Mouse (Mus musculus): ENCODE data around the gene Picalm. TPM values are rescaled to one million over a fixed set of nuclear protein-coding genes. Genes with fewer than 3 reads are reported as not detected.
"Not testable (repeated sequence)": the region's sequence is repeated elsewhere in the genome, so short reads cannot be mapped to it uniquely, and the experiment has no call there.

Picalm gene
- polyA plus RNA-seq, 1 experiment from 2014 or later: 65.9 TPM

DNA sequence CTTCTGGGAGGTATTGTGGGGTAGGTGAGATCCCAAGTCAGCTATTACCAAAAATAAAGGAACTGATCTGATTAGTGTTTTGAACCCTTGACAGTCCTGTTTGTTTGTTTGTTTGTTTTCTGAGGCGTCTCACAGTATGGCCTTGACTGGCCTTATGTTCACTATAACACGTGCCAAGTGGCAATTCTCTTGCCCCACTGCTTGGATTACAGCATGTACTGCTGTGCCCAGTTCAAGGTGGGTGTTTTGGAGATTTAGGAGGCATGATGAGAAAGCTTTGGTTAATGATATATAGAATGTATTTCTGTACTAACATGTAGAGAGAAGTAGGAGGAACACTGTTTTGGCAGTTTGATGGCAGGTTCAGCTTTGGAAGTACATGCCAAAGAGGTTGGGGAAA lies 28.0 kb downstream of the Picalm start:
- DNase-seq (ENCODE audit: low spot score): no peak
- peaks cover 9% of the 10 kb centered on the region; the same call in 1 of the 2 replicates for H3K36me3 ChIP-seq (ENCODE audit: control insufficient read depth, insufficient read depth, low read length)
- no peaks in the 10 kb centered on the region for H3K27me3 ChIP-seq (replicated peaks; ENCODE audit: control insufficient read depth, insufficient read depth, low read length)
- ATAC-seq (replicated peaks; ENCODE audit: low FRiP score): 0 out of 2 replicates have a peak, but pooled peaks have one; percentile 34
- H3K27ac ChIP-seq (ENCODE audit: low read depth, low read length): no peak overlapping the region
- H3K9me3 ChIP-seq (ENCODE audit: control insufficient read depth, low read length): no peaks in the 10 kb centered on the region
- no peak overlapping the region for H3K4me2 ChIP-seq
- no peaks in the 10 kb centered on the region for H3K4me1 ChIP-seq (replicated peaks; ENCODE audit: control insufficient read depth, insufficient read depth, low read length)
- H3K4me3 ChIP-seq (ENCODE audit: low read depth, low read length): no peak overlapping the region
- H3K9ac ChIP-seq (ENCODE audit: low read depth, low read length): no peak overlapping the region
- WGBS: 90% methylated on average over 2 of the region's 2 CpGs

DNA sequence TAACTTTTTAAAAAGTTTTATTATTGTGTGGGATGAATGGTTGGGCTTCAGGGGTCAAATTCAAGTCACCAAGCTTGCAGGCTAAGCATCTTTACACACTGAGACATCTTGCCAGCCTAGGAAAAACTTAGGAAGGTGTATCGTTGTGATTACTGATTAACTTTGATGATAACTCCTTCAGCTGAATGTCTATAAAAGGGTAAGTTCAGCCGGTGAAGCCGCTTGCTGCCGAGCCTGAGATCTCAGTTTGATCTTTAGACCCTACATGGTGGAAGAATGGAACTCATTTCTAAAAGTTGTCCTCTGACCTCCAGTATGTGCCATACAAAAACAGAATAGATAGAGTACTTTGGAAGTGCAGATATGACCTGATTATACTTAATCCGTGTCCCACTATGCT lies 30.6 kb downstream of the Picalm start:
- H3K4me2 ChIP-seq: no peak overlapping the region
- H3K27ac ChIP-seq (ENCODE audit: low read depth, low read length): no peak overlapping the region
- no peak for ATAC-seq (replicated peaks; ENCODE audit: low FRiP score)
- peaks cover 9% of the 10 kb centered on the region; the same call in 1 of the 2 replicates for H3K36me3 ChIP-seq (ENCODE audit: control insufficient read depth, insufficient read depth, low read length)
- no peak overlapping the region for H3K4me3 ChIP-seq (ENCODE audit: low read depth, low read length)
- H3K9me3 ChIP-seq (ENCODE audit: control insufficient read depth, low read length): no peaks in the 10 kb centered on the region
- DNase-seq (ENCODE audit: low spot score): no peak
- WGBS: 84% methylated on average over 5 of the region's 5 CpGs
- H3K4me1 ChIP-seq (replicated peaks; ENCODE audit: control insufficient read depth, insufficient read depth, low read length): peaks cover 2% of the 10 kb centered on the region; the same call in 1 of the 2 replicates
- no peaks in the 10 kb centered on the region for H3K27me3 ChIP-seq (replicated peaks; ENCODE audit: control insufficient read depth, insufficient read depth, low read length)
- no peak overlapping the region for H3K9ac ChIP-seq (ENCODE audit: low read depth, low read length)

DNA sequence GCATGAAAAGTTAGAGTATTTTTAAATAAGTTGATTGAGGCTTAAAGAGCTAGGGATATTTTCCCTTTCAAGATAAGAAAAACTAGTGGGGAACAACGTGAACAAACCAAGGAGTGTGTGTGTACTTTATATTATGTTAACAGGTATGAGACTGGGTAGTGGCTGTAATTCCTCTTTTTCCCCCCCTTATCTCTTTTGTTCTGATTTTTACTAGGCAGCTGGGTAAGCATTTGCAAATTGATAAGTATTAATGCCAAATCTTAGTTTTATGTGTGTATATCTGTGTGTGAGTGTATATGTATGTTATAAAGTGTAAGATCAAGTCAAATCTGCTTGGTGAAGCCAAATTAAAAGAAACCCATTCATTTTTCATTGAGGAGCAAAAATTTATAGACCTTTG lies 34.3 kb downstream of the Picalm start:
- no peak overlapping the region for H3K27ac ChIP-seq (ENCODE audit: low read depth, low read length)
- H3K4me3 ChIP-seq (ENCODE audit: low read depth, low read length): no peak overlapping the region
- H3K4me2 ChIP-seq: no peak overlapping the region
- H3K9me3 ChIP-seq (ENCODE audit: control insufficient read depth, low read length): no peaks in the 10 kb centered on the region
- no peak for ATAC-seq (replicated peaks; ENCODE audit: low FRiP score)
- no peak for DNase-seq (ENCODE audit: low spot score)
- H3K4me1 ChIP-seq (replicated peaks; ENCODE audit: control insufficient read depth, insufficient read depth, low read length): peaks cover 2% of the 10 kb centered on the region; the same call in 1 of the 2 replicates
- no peaks in the 10 kb centered on the region for H3K27me3 ChIP-seq (replicated peaks; ENCODE audit: control insufficient read depth, insufficient read depth, low read length)
- H3K9ac ChIP-seq (ENCODE audit: low read depth, low read length): no peak overlapping the region
- H3K36me3 ChIP-seq (ENCODE audit: control insufficient read depth, insufficient read depth, low read length): peaks cover 19% of the 10 kb centered on the region
- WGBS: 50% methylated on average over 1 of the region's 1 CpGs

GRCm38 (mm10) chr7:90165970-90166369 lies 36.0 kb downstream of the Picalm start:
- Histone ChIP-seq H3K27ac (ENCODE audit: low read depth, low read length) (no peak overlapping the region), H3K36me3 (ENCODE audit: control insufficient read depth, insufficient read depth, low read length) (peaks cover 19% of the 10 kb centered on the region), H3K4me2 (no peak overlapping the region), H3K4me3 (ENCODE audit: low read depth, low read length) (no peak overlapping the region), H3K9me3 (ENCODE audit: control insufficient read depth, low read length) (no peaks in the 10 kb centered on the region), H3K4me1 (replicated peaks; ENCODE audit: control insufficient read depth, insufficient read depth, low read length) (peaks cover 2% of the 10 kb centered on the region; the same call in 1 of the 2 replicates), H3K27me3 (replicated peaks; ENCODE audit: control insufficient read depth, insufficient read depth, low read length) (no peaks in the 10 kb centered on the region), H3K9ac (ENCODE audit: low read depth, low read length) (no peak overlapping the region)
- 47% methylated on average over 1 of the region's 1 CpGs for WGBS
- ATAC-seq (replicated peaks; ENCODE audit: low FRiP score) (peak; percentile 64), DNase-seq (ENCODE audit: low spot score) (no peak)

DNA sequence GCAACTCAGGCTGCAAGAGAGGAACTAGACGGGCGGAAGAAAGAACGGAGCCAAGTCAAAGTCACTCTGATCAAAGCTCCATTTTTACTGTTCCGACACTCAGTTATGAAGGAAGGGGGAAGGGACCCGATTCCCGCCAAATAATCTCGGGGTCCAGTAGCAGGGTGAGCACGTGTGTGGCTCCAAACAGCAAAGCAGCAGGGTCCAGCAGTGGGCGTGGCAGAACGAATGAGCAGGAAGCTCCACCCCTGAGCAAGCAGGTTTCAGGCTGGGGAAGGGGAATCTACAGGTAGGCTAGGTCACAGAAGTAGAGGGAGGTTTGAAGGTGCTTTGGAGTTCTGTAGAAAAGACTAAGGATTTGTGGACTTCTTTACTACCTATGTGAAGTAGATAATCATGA lies 37.8 kb downstream of the Picalm start:
- H3K27me3 ChIP-seq (replicated peaks; ENCODE audit: control insufficient read depth, insufficient read depth, low read length); H3K4me3 ChIP-seq (ENCODE audit: low read depth, low read length); DNase-seq (ENCODE audit: low spot score); H3K9me3 ChIP-seq (ENCODE audit: control insufficient read depth, low read length); H3K27ac ChIP-seq (ENCODE audit: low read depth, low read length); H3K4me1 ChIP-seq (replicated peaks; ENCODE audit: control insufficient read depth, insufficient read depth, low read length); H3K4me2 ChIP-seq; ATAC-seq (replicated peaks; ENCODE audit: low FRiP score); H3K9ac ChIP-seq (ENCODE audit: low read depth, low read length): not testable (repeated sequence)
- WGBS: 75% methylated on average over 10 of the region's 10 CpGs
- H3K36me3 ChIP-seq (ENCODE audit: control insufficient read depth, insufficient read depth, low read length): peaks cover 12% of the 10 kb centered on the region

DNA sequence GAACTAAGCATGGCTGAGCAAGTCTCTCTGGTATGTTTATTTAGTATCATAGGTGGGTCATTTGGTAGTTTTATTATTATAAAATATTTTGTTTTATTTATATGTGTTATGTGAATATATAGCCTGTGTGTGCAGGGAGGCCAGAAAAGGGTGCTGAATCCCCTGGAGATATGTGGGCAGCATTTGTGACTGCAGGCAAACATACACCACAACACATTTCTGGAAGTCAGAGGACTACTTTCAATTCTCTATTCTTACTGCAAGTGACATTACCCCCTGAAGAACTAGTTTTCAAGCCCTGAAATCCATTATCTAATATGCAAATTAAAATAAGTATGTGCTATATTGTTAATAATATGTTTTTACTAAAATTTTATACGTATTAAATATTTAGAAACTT lies 43.8 kb downstream of the Picalm start:
- 96% methylated on average over 1 of the region's 1 CpGs for WGBS
- no peak for ATAC-seq (replicated peaks; ENCODE audit: low FRiP score)
- Histone ChIP-seq H3K4me3 (ENCODE audit: low read depth, low read length) (no peak overlapping the region), H3K4me1 (replicated peaks; ENCODE audit: control insufficient read depth, insufficient read depth, low read length) (no peaks in the 10 kb centered on the region), H3K27me3 (replicated peaks; ENCODE audit: control insufficient read depth, insufficient read depth, low read length) (no peaks in the 10 kb centered on the region), H3K36me3 (ENCODE audit: control insufficient read depth, insufficient read depth, low read length) (peaks cover 24% of the 10 kb centered on the region), H3K9ac (ENCODE audit: low read depth, low read length) (no peak overlapping the region), H3K9me3 (ENCODE audit: control insufficient read depth, low read length) (no peaks in the 10 kb centered on the region), H3K4me2 (no peak overlapping the region), H3K27ac (ENCODE audit: low read depth, low read length) (no peak overlapping the region)
- no peak for DNase-seq (ENCODE audit: low spot score)

- H3K4me2 ChIP-seq: no peak overlapping the region
- H3K4me1 ChIP-seq (replicated peaks; ENCODE audit: control insufficient read depth, insufficient read depth, low read length): no peaks in the 10 kb centered on the region
- 93% methylated on average over 2 of the region's 2 CpGs for WGBS
- H3K36me3 ChIP-seq (ENCODE audit: control insufficient read depth, insufficient read depth, low read length): peaks cover 25% of the 10 kb centered on the region
- no peaks in the 10 kb centered on the region for H3K9me3 ChIP-seq (ENCODE audit: control insufficient read depth, low read length)
- no peak for DNase-seq (ENCODE audit: low spot score)
- no peak overlapping the region for H3K9ac ChIP-seq (ENCODE audit: low read depth, low read length)
- no peak for ATAC-seq (replicated peaks; ENCODE audit: low FRiP score)
- H3K4me3 ChIP-seq (ENCODE audit: low read depth, low read length): no peak overlapping the region
- no peak overlapping the region for H3K27ac ChIP-seq (ENCODE audit: low read depth, low read length)
- H3K27me3 ChIP-seq (replicated peaks; ENCODE audit: control insufficient read depth, insufficient read depth, low read length): no peaks in the 10 kb centered on the region
Measured at GRCm38 (mm10) chr7:90175576-90175975, 45.6 kb downstream of the Picalm start.

GRCm38 (mm10) chr7:90180635-90181034 lies 50.6 kb downstream of the Picalm start:
- Histone ChIP-seq H3K4me3 (ENCODE audit: low read depth, low read length) (no peak overlapping the region), H3K27ac (ENCODE audit: low read depth, low read length) (no peak overlapping the region), H3K27me3 (replicated peaks; ENCODE audit: control insufficient read depth, insufficient read depth, low read length) (no peaks in the 10 kb centered on the region), H3K4me1 (replicated peaks; ENCODE audit: control insufficient read depth, insufficient read depth, low read length) (no peaks in the 10 kb centered on the region), H3K4me2 (no peak overlapping the region), H3K9me3 (ENCODE audit: control insufficient read depth, low read length) (no peaks in the 10 kb centered on the region), H3K9ac (ENCODE audit: low read depth, low read length) (no peak overlapping the region), H3K36me3 (ENCODE audit: control insufficient read depth, insufficient read depth, low read length) (peaks cover 21% of the 10 kb centered on the region)
- ATAC-seq (replicated peaks; ENCODE audit: low FRiP score): no peak
- DNase-seq (ENCODE audit: low spot score): no peak
- WGBS: 90% methylated on average over 1 of the region's 1 CpGs

DNA sequence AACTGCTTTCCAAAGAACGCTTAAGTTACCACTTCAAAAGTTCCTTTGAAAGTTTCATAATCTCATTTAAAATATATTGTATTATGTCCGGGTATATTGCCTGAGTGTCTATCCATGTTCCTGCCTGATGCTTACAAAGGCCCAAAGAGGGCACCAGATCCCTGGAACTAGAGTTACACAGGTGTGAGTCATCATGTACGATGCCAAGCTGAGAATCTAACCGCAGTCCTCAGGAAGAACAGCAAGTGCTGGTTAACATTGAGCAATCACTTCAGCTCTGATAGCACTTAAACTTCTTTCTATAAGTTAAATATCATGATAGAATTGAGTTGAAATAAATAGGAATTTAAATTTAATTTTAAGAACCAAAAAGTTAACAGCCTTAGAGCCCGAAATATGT lies 70.2 kb downstream of the Picalm start:
- H3K4me2 ChIP-seq: no peak overlapping the region
- H3K4me3 ChIP-seq (ENCODE audit: low read depth, low read length): no peak overlapping the region
- no peak overlapping the region for H3K27ac ChIP-seq (ENCODE audit: low read depth, low read length)
- no peak overlapping the region for H3K9ac ChIP-seq (ENCODE audit: low read depth, low read length)
- peaks cover 9% of the 10 kb centered on the region; the same call in 1 of the 2 replicates for H3K36me3 ChIP-seq (ENCODE audit: control insufficient read depth, insufficient read depth, low read length)
- peaks cover 3% of the 10 kb centered on the region; the same call in 1 of the 2 replicates for H3K4me1 ChIP-seq (replicated peaks; ENCODE audit: control insufficient read depth, insufficient read depth, low read length)
- WGBS: 88% methylated on average over 5 of the region's 5 CpGs
- H3K27me3 ChIP-seq (replicated peaks; ENCODE audit: control insufficient read depth, insufficient read depth, low read length): no peaks in the 10 kb centered on the region
- ATAC-seq (replicated peaks; ENCODE audit: low FRiP score) (no peak), DNase-seq (ENCODE audit: low spot score) (no peak)
- no peaks in the 10 kb centered on the region for H3K9me3 ChIP-seq (ENCODE audit: control insufficient read depth, low read length)

All from liver, embryonic 11.5 days (tissue).